Mouse (Mus musculus) kidney, postnatal 0 days (tissue): ENCODE data around the gene Selenof. TPM values are rescaled to one million over a fixed set of nuclear protein-coding genes. Genes with fewer than 3 reads are reported as not detected.

Experiments
- ATAC-seq: fragments of 200-750 bp; cut with Nextera tagmentation; replicated peaks from 2 replicates; pipeline ENCODE4 v1.8.0; 2017; ENCODE audit warnings: low read depth, moderate number of reproducible peaks, moderate TSS enrichment, moderate library complexity; ENCODE audit not compliant: low FRiP score
- DNase-seq: peaks from one replicate; pipeline ENCODE4 v3.0.0-alpha.2; 2016; ENCODE audit warnings: low spot score
- H3K27ac ChIP-seq: fragments of 300-500 bp; sonication (generic); 2 replicates; pipeline ENCODE4 v1.5.1; 2014; ENCODE audit warnings: mild to moderate bottlenecking
- H3K27me3 ChIP-seq: fragments of 300-500 bp; sonication (generic); 2 replicates; pipeline ENCODE4 v1.6.1; 2014; ENCODE audit warnings: low read length, mixed read lengths; ENCODE audit not compliant: insufficient read depth
- H3K36me3 ChIP-seq: fragments of 300-500 bp; sonication (generic); 2 replicates; pipeline ENCODE4 v1.6.1; 2014; ENCODE audit warnings: low read length, mixed read lengths; ENCODE audit not compliant: insufficient read depth
- H3K4me1 ChIP-seq: fragments of 300-500 bp; sonication (generic); replicated peaks from 2 replicates; pipeline ENCODE4 v1.6.1; 2014; ENCODE audit warnings: antibody characterized with exemption, low read length, mixed read lengths; ENCODE audit not compliant: insufficient read depth
- H3K4me2 ChIP-seq: fragments of 300-500 bp; sonication (generic); 2 replicates; pipeline ENCODE4 v1.6.1; 2014; ENCODE audit warnings: mild to moderate bottlenecking, low read length, moderate library complexity, mixed read lengths
- H3K4me3 ChIP-seq: fragments of 300-500 bp; sonication (generic); replicated peaks from 2 replicates; pipeline ENCODE4 v1.5.1; 2014; ENCODE audit warnings: low read depth, low read length
- H3K9ac ChIP-seq: fragments of 300-500 bp; sonication (generic); 2 replicates; pipeline ENCODE4 v1.6.1; 2014; ENCODE audit warnings: low read depth, low read length
- H3K9me3 ChIP-seq: fragments of 300-500 bp; sonication (generic); replicated peaks from 2 replicates; pipeline ENCODE4 v1.6.1; 2016; ENCODE audit warnings: low read length, inconsistent platforms, mixed read lengths
- CTCF ChIP-seq: IDR thresholded peaks from 2 replicates; pipeline ENCODE4 v1.5.1; 2016; ENCODE audit warnings: antibody characterized with exemption, low read depth, mild to moderate bottlenecking, moderate library complexity
- WGBS: fragments of 180-500 bp; shearing (Covaris S2); extraction: QIAGEN DNeasy Blood & Tissue Kit; methylation state at CpG from one replicate; pipeline ENCODE4 v1.1.7; 2014; 5-methylcytosine and 5-hydroxymethylcytosine counted together
- polyA plus RNA-seq: library from polyadenylated mRNA; unstranded; fragments of >200 nt; fragmentation: Nextera tagmentation; extraction: Ambion mirVana; gene quantifications from 2 replicates; pipeline ENCODE4 v1.2.1, GENCODE M21; 2015

Selenof gene
- polyA plus RNA-seq, 1 experiment from 2014 or later = 861 TPM

GRCm38 (mm10) chr3:144614277-144614676, 44.2 kb downstream of the Selenof start:
- no peak for DNase-seq
- Histone ChIP-seq H3K9ac (no peak overlapping the region), H3K4me1 (0 out of 2 replicates have a peak, but pooled peaks cover 21% of the 10 kb centered on the region), H3K4me2 (no peak overlapping the region), H3K4me3 (no peak overlapping the region), H3K27me3 (no peaks in the 10 kb centered on the region), H3K9me3 (no peaks in the 10 kb centered on the region), H3K27ac (peak overlapping the region; percentile 54), H3K36me3 (no peaks in the 10 kb centered on the region)
- WGBS = 17% methylated on average over 6 of the region's 6 CpGs
- ATAC-seq = peak; percentile 61
- TF ChIP-seq CTCF = no peak

- Histone ChIP-seq H3K4me2 (no peak overlapping the region), H3K27ac (peak overlapping the region; percentile 54), H3K27me3 (no peaks in the 10 kb centered on the region), H3K9ac (no peak overlapping the region), H3K36me3 (no peaks in the 10 kb centered on the region), H3K4me3 (no peak overlapping the region), H3K9me3 (no peaks in the 10 kb centered on the region), H3K4me1 (0 out of 2 replicates have a peak, but pooled peaks cover 21% of the 10 kb centered on the region)
- ATAC-seq (peak; percentile 53), DNase-seq (peak; percentile 94)
- no peak for TF ChIP-seq CTCF
- 16% methylated on average over 10 of the region's 10 CpGs for WGBS
Observed at GRCm38 (mm10) chr3:144614698-144615097, 44.6 kb downstream of the Selenof start.

GRCm38 (mm10) chr3:144615459-144615858, 45.4 kb downstream of the Selenof start:
- no peak for TF ChIP-seq CTCF
- Histone ChIP-seq H3K4me3 (no peak overlapping the region), H3K27me3 (no peaks in the 10 kb centered on the region), H3K4me1 (0 out of 2 replicates have a peak, but pooled peaks cover 21% of the 10 kb centered on the region), H3K36me3 (no peaks in the 10 kb centered on the region), H3K4me2 (no peak overlapping the region), H3K9ac (no peak overlapping the region), H3K27ac (peak overlapping the region; percentile 54; the same call in 1 of the 2 replicates), H3K9me3 (no peaks in the 10 kb centered on the region)
- ATAC-seq = no peak
- 57% methylated on average over 9 of the region's 9 CpGs for WGBS
- DNase-seq = peak; percentile 22

GRCm38 (mm10) chr3:144616654-144617425, 46.7 kb downstream of the Selenof start:
- DNase-seq (peak; percentile 95), ATAC-seq (peak; percentile 76)
- Histone ChIP-seq H3K4me1 (0 out of 2 replicates have a peak, but pooled peaks cover 10% of the 10 kb centered on the region), H3K4me2 (no peak overlapping the region; the same call in 1 of the 2 replicates), H3K27me3 (no peaks in the 10 kb centered on the region), H3K36me3 (no peaks in the 10 kb centered on the region), H3K9me3 (no peaks in the 10 kb centered on the region), H3K9ac (no peak overlapping the region), H3K27ac (peak overlapping the region; percentile 48; the same call in 1 of the 2 replicates), H3K4me3 (no peak overlapping the region)
- peak; percentile 98 for TF ChIP-seq CTCF
- 66% methylated on average over 8 of the region's 8 CpGs for WGBS

- no peak overlapping the region for H3K4me3 ChIP-seq
- H3K4me1 ChIP-seq = 0 out of 2 replicates have a peak, but pooled peaks cover 4% of the 10 kb centered on the region
- no peaks in the 10 kb centered on the region for H3K27me3 ChIP-seq
- no peak overlapping the region; the same call in 1 of the 2 replicates for H3K4me2 ChIP-seq
- DNase-seq = peak; percentile 26
- WGBS = 69% methylated on average over 10 of the region's 10 CpGs
- no peak for TF ChIP-seq CTCF
- no peaks in the 10 kb centered on the region for H3K36me3 ChIP-seq
- peak overlapping the region; percentile 48; the same call in 1 of the 2 replicates for H3K27ac ChIP-seq
- no peak overlapping the region for H3K9ac ChIP-seq
- no peak for ATAC-seq
- no peaks in the 10 kb centered on the region for H3K9me3 ChIP-seq
Observed at GRCm38 (mm10) chr3:144617633-144618180, 47.6 kb downstream of the Selenof start.

- H3K27me3 ChIP-seq = no peaks in the 10 kb centered on the region
- 0 out of 2 replicates have a peak, but pooled peaks cover 5% of the 10 kb centered on the region for H3K9me3 ChIP-seq
- no peak overlapping the region for H3K4me3 ChIP-seq
- DNase-seq (peak; percentile 41), ATAC-seq (no peak)
- H3K4me1 ChIP-seq = no peaks in the 10 kb centered on the region
- H3K4me2 ChIP-seq = no peak overlapping the region
- no peak overlapping the region for H3K27ac ChIP-seq
- WGBS = 63% methylated on average over 13 of the region's 13 CpGs
- H3K9ac ChIP-seq = no peak overlapping the region
- no peaks in the 10 kb centered on the region for H3K36me3 ChIP-seq
- no peak for TF ChIP-seq CTCF
Observed at GRCm38 (mm10) chr3:144622930-144623612, 53.0 kb downstream of the Selenof start.
